11 mouse cellular contexts compared by ENCODE assay signal in the genomic region with DNA sequence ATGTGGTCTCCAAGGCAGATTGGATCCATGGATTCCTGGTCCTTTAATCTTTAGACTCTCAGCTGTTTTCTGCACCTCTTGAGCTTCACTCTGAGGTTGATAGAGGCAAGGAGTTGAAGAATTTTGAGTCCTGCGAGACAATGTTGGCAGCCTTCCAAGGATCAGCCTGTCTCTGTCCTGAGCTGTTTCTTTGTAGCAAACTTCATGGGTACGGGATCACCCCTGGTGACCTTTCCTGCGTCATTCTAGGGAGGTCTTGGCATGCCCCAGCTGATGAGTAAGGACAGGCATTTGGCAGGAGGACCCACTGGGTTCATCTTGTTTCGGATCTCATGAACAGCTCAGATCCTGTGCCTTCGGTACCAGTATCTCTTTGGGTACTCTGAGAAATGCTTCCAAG. TPM values are rescaled to one million over a fixed set of nuclear protein-coding genes. Genes with fewer than 3 reads are reported as not detected.
DNase-seq lines count a peak whose midpoint lies in the region; ATAC-seq lines count a peak whose summit lies in the region.
"Had no signal": no experiment of that assay in that cellular context is flagged by ENCODE, and none has a peak within 500 bp of the region (broad histone marks: within the 10 kb centered on the region; RNA-seq: fewer than 3 reads in every experiment).

No protein-coding gene starts in this region.

- H3K9ac ChIP-seq in neural tube, embryonic 15.5 days (replicated peaks) = no peak overlapping the region
- no peak overlapping the region for H3K9ac ChIP-seq in liver, embryonic 11.5 days (ENCODE audit: low read depth, low read length)
- H3K9ac ChIP-seq: forebrain, embryonic 12.5 days had no signal

- H3K4me3 ChIP-seq in neural tube, embryonic 15.5 days (replicated peaks) = no peak overlapping the region
- no peak overlapping the region for H3K4me3 ChIP-seq in heart, embryonic 10.5 days
- no peak overlapping the region for H3K4me3 ChIP-seq in liver, embryonic 11.5 days (ENCODE audit: low read depth, low read length)
- H3K4me3 ChIP-seq: forebrain, embryonic 12.5 days; megakaryocyte, embryonic 14.5 days had no signal

- H3K36me3 ChIP-seq in neural tube, embryonic 15.5 days = no peaks in the 10 kb centered on the region
- 0 out of 2 replicates have a peak, but pooled peaks cover 12% of the 10 kb centered on the region for H3K36me3 ChIP-seq in heart, embryonic 10.5 days
- no peaks in the 10 kb centered on the region for H3K36me3 ChIP-seq in liver, embryonic 11.5 days (ENCODE audit: control insufficient read depth, insufficient read depth, low read length)

- peaks cover 50% of the 10 kb centered on the region for H3K4me1 ChIP-seq in neural tube, embryonic 15.5 days
- H3K4me1 ChIP-seq in heart, embryonic 10.5 days = peaks cover 65% of the 10 kb centered on the region
- H3K4me1 ChIP-seq in liver, embryonic 11.5 days (replicated peaks; ENCODE audit: control insufficient read depth, insufficient read depth, low read length) = peaks cover 9% of the 10 kb centered on the region

- 68% methylated on average over 5 of the region's 5 CpGs for WGBS in neural tube, embryonic 15.5 days
- WGBS in heart, embryonic 10.5 days = 47% methylated on average over 5 of the region's 5 CpGs
- 75% methylated on average over 5 of the region's 5 CpGs for WGBS in liver, embryonic 11.5 days

- H3K4me2 ChIP-seq in neural tube, embryonic 15.5 days = no peak overlapping the region
- no peak overlapping the region for H3K4me2 ChIP-seq in liver, embryonic 11.5 days
- H3K4me2 ChIP-seq: forebrain, embryonic 12.5 days had no signal

- no peaks in the 10 kb centered on the region for H3K27me3 ChIP-seq in neural tube, embryonic 15.5 days (replicated peaks)
- H3K27me3 ChIP-seq in heart, embryonic 10.5 days (ENCODE audit: insufficient read depth, poor library complexity, severe bottlenecking) = no peaks in the 10 kb centered on the region
- H3K27me3 ChIP-seq in liver, embryonic 11.5 days (replicated peaks; ENCODE audit: control insufficient read depth, insufficient read depth, low read length) = no peaks in the 10 kb centered on the region
- H3K27me3 ChIP-seq: forebrain, embryonic 12.5 days; megakaryocyte, embryonic 14.5 days had no signal

- ATAC-seq in neural tube, embryonic 15.5 days (ENCODE audit: low FRiP score) = no peak
- no peak for ATAC-seq in liver, embryonic 11.5 days (replicated peaks; ENCODE audit: low FRiP score)

- DNase-seq in neural tube, embryonic 10.5 days (ENCODE audit: extremely low spot score, low spot score) = no peak
- DNase-seq in heart, embryonic 10.5 days (ENCODE audit: low spot score) = no peak
- DNase-seq in kidney, adult 9 months = peak; percentile 75
- peak; percentile 83 for DNase-seq in skeletal muscle tissue, adult 2 months (ENCODE audit: low read depth, low spot score)
- no peak for DNase-seq in liver, embryonic 11.5 days (ENCODE audit: low spot score)
- no peak for DNase-seq in frontal cortex, postnatal 14 days (ENCODE audit: low spot score in 2 of 2)
- no peak for DNase-seq in left cerebral cortex, postnatal 4 days
- DNase-seq: right cerebral cortex, postnatal 4 days had no signal

- no peaks in the 10 kb centered on the region for H3K9me3 ChIP-seq in neural tube, embryonic 15.5 days (replicated peaks)
- H3K9me3 ChIP-seq in heart, embryonic 10.5 days = no peaks in the 10 kb centered on the region
- no peaks in the 10 kb centered on the region for H3K9me3 ChIP-seq in liver, embryonic 11.5 days (ENCODE audit: control insufficient read depth, low read length)
- H3K9me3 ChIP-seq: forebrain, embryonic 12.5 days had no signal

- H3K27ac ChIP-seq in neural tube, embryonic 15.5 days (replicated peaks) = 0 out of 2 replicates have a peak overlapping the region, but pooled peaks have one; percentile 35
- peak overlapping the region; percentile 62 for H3K27ac ChIP-seq in heart, embryonic 10.5 days
- H3K27ac ChIP-seq in liver, embryonic 11.5 days (ENCODE audit: low read depth, low read length) = no peak overlapping the region

- intact Hi-C loops in left cerebral cortex, postnatal 4 days (cut with DNase I) = no loop called here

RNA-seq across cellular contexts. Expression of a gene that starts 22.9 kb away (rescaled TPM):
- 8.2 and 9.2 TPM in 2 replicates for polyA plus RNA-seq in neural tube, embryonic 15.5 days (2015; fragmentation: Nextera tagmentation; extraction: Ambion mirVana)
- 4.0 and 5.7 TPM in 2 replicates for polyA plus RNA-seq in heart, embryonic 10.5 days (2016; fragmentation: Nextera tagmentation; extraction: Ambion mirVana)
- polyA plus RNA-seq in liver, embryonic 11.5 days (2014; fragmentation: Nextera tagmentation; extraction: Ambion mirVana) = 2.0 and 2.2 TPM in 2 replicates
- 100 to 1,000 TPM; 140 to 143 TPM for total RNA-seq in left cerebral cortex, postnatal 4 days (2021)

Comparison
In these comparisons a context has a peak if more than half of its experiments do, and no peak if none do; other contexts are left out.
1. DNase-seq: peak in kidney, adult 9 months (single experiment) and skeletal muscle tissue, adult 2 months (single experiment); none in neural tube, embryonic 10.5 days (single experiment), heart, embryonic 10.5 days (single experiment), liver, embryonic 11.5 days (single experiment), frontal cortex, postnatal 14 days (0 of 2) and left cerebral cortex, postnatal 4 days (single experiment).